Mouse (Mus musculus) liver, embryonic 14.5 days (tissue): ENCODE measurements around the gene Ldhal6b.

Source experiments
- CTCF ChIP-seq: IDR thresholded peaks from 2 replicates; pipeline ENCODE4 v1.5.1; 2016; ENCODE audit warnings: antibody characterized with exemption, low read depth, control low read depth
- EP300 ChIP-seq: IDR thresholded peaks from 2 replicates; pipeline ENCODE4 v1.6.1; 2016; ENCODE audit warnings: antibody characterized with exemption, low read depth

DNA sequence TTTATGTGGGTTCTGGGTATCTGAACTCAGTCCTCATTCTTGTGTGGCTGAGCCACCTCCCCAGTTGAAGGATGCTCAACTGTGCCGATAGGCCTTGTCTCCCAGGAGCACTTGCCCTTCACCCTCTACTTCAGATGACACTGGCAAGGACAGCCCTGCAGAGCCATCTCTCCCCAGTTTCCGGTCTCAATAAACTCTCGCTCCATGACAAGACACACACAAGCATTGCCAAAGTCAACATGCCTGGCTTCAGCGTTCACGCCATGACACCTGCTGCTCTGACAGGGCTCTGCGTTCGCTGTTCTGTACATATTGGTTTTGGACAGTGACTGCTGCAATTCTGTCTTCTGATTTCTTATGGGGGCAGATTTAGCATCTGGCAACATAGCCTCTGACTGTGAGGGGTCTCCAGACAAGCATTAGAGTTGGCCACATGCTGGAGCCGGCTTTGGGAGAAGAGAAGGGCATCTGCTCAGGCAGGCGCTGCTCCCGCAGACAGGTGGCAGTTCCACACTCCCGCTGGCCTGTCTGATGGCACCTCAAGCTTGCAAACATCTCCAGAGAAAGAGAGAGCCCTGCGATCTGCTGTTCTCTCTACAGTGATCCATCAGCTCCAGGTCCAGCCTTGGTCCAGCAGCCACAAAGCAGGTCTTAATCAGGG, 31.6 kb downstream of the Ldhal6b start:
- TF ChIP-seq EP300 = no peak
- no peak for TF ChIP-seq CTCF
